Mouse (Mus musculus) heart, adult 9 months (tissue): ENCODE data around the gene Crocc.

Experiments used
- DNase-seq, 2 experiments: peaks; one replicate each; pipeline ENCODE4 v3.0.0; 2022; ENCODE audit warnings: low spot score in 2 of 2

The Crocc gene

GRCm38 (mm10) chr4:141060426-141061301 lies at the start of gene Crocc:
Crocc (minus strand) TSS chr4:141060550.
- DNase-seq, result peak; percentile 97 to 99

DNA sequence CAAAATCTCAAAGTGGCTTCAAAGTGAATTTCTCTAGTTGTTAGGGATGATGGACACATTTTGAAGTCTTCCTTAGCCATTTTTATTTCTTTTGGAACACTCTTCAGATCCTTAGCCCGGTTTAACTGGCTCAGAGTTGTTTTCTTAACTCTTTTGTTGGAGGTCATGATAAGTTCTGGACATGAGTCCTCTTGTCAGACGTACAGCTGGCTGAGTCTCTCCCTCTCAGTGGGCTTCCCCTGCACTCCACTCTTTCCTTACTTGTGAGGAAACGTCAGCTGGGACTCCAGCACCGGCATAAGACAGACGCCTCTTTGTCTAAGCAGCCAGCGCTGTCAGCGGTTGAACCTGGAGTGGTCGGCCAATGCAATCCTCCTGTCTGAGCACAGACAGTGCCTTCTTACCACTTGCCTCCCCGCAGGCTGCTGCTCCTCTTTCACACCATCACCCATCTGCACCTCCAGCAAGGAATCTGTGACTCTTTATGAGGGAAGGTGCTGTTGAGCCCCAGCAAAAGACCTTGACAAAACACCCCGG lies 47.9 kb upstream of the Crocc start:
- DNase-seq, result no peak

GRCm38 (mm10) chr4:141106526-141107183 lies 46.3 kb upstream of the Crocc start:
- no peak for DNase-seq

DNA sequence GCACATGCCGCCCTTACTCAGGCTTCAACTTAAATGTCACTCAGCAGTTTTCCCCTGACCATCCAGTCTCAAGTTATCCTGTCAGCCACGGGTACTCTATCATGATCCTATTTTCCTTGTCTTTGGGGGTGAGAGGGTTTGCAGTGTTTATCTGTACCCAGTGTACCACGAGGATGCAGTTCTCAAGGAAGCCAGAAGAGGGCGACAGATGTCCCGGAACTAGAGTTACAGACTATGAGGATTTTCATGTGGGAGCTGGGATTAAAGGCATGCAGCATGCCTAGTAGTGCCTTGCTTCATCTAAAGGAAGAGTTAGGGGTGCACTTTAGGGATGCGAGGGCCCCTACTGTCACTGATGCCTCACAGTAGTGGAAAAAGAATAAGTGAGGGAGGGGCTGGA lies 41.5 kb upstream of the Crocc start:
- no peak for DNase-seq

DNA sequence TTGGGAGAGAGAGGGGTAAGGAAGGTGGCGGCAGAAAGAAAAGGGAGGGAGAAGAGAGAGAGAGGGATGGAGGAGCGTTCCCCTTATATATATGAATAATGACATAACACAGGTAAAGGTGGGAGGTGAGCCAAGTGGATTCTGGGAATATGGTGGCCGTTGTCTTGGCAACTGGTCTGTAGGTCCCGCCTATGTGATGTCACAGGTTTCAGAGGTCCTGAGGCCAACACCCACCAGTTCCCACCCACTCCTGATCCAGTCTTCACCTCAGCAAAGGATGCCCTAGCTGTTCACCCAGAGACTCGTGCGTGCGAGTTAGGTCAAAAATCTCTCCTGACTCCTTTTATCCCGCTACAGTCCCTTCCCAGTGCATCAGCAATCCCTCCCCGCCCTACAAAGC lies 40.9 kb upstream of the Crocc start:
- no peak for DNase-seq

DNA sequence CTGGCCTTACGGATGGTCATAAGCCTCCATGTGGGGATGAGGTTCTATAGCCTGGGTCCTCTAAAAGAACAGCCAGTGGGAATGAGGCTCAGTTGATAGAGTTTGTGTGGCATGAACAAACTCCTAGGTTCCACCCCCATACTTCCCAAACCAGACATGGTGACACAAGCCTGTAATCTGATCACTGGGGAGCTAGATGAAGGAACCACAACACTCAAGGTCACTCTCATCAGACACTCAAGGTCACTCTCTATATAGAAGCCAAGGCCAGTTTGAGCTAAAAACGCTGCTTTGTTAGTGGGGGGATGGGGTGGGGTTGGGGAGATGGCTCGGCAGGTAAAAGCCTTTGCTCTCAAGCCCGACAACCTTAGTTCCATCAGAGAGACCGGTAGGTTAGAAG lies 39.6 kb upstream of the Crocc start:
- no peak for DNase-seq

DNA sequence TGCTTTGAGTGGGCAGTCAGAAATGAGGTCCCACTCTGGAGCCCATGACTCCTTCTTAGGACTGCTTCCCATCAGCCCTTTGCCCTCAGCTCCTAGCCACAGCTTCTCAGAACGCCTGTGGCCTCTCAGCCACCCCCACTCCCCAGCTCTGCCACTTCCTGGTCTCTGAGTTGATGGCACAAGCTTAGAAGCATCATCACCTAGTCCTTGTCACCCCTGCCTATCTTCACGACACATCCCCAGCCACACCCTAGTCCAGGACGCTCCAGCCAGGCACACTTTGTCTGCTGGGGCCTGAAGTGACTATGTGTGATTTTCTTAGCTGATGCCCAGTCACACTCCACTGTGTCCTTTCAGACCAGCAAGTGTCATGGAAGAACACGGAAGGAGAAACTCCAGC lies 38.6 kb upstream of the Crocc start:
- no peak for DNase-seq

GRCm38 (mm10) chr4:141096710-141097109 lies 36.4 kb upstream of the Crocc start:
- no peak for DNase-seq

- no peak for DNase-seq
Observed at GRCm38 (mm10) chr4:141095016-141095415, 34.7 kb upstream of the Crocc start.

- no peak for DNase-seq
Observed at GRCm38 (mm10) chr4:141088714-141089113, 28.4 kb upstream of the Crocc start.

DNA sequence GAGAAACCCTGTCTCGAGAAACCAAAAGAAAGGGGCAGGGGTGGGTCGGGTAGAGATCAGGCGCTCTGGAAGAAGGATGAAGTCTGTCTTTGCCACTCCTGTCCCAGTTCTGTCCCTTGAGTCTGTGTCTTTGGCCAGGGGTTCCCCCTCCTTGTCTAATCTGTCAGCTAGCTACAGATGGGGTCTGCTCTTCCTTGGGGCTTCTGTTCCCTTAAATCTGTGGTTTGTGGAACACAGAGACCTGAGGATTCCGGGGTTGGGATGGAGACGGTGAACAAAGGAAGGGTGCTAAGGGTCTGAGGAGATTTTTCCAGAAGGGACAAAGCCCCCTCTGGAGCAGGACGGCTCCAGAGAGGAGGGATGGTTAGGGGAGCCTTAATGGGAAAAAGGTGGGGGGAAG lies 27.7 kb upstream of the Crocc start, which contains the start of gene Spata21:
Spata21 (plus strand) TSS at position 301 of the 400 bp plus-strand sequence.
- no peak for DNase-seq

DNA sequence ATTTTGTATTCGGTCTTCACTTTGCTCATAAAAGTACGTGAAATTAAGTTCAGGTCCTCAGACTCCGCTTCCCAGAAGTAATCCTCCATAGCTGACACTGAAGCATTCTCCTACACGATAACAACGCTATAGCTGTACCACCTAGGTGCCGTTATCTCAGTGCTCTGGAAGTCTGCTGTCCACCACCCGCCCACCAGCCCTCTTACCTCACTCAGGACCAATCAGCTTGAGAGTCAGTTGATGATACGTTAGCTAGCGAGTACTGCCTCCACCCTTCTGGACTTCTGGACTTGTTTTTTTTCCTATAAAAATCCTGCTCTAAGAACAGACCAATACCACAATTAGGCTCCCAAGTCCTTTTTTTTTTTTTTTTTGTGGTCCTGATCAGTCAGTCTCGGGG lies 26.5 kb upstream of the Crocc start:
- no peak for DNase-seq

DNA sequence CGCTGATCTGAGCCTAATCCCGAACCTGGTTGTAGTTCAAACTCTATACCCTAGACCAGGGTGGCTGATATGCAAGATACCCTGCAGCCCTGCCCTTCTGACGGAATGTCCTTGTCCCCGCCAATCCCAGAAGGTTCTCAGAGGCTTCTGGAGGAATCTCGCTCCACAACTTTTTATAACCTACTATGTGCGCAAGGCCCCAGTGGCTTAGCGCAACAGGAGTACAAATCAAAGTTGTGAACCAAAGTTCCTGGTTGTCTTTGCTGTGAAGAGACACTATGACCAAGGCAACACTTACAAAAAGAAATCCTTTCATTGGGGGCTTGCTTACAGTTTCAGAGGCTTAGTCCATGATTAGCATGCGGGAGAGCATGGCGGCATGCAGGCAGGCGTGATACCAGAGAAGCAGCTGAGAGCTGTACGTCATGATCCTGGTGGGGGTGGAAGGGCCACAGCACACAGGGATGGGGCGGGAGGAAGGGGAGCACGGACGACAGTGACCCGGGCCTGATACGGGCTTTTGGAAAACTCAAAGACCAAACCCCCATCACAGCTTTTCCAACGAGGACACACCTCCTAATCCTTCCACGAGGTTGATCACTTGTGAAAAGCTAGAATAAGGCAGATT lies 18.3 kb upstream of the Crocc start:
- no peak for DNase-seq

DNA sequence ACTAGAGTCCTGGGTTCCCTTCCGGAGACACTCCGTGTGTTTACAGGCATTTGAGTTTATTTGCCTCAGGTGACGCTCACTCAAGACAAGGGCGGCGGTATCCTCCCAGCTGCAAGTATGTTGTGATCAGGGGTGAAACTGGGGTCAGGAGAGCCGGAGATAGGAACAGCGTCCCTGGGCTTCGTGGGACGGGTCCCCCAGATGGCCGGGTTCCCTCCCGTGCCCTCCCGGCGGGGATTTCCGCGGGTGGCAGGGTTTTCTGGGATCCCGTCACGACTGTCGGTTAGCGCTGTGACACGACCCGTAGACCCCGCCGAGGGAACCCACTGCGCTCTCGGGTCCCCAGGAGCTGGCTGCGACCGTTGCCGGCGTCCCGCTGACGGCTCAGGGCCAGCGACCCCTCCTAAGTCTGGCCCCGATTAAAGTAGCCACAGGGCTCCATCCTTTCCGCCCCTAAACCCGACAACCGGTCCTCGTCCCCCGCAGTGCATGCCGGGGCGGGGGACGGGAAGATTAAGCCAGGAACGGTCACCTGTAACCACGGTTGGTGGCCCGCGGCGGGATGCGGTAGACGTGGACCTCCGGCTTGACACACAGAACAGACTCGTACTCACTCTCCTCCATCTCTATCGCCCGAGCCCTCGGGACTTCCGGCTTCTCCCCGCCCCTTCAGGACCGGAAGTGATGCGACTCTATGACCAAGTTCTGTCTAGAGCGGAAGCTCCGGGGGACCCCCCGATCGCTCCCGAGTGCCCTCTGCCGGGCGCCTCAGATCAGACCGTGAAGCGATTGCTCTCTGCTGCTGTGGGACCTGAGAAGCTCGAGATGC lies 17.5 kb upstream of the Crocc start, which contains the start of gene Necap2:
Necap2 (minus strand) TSS at position 677 of the 829 bp plus-strand sequence.
- DNase-seq, result peak; percentile 94

DNA sequence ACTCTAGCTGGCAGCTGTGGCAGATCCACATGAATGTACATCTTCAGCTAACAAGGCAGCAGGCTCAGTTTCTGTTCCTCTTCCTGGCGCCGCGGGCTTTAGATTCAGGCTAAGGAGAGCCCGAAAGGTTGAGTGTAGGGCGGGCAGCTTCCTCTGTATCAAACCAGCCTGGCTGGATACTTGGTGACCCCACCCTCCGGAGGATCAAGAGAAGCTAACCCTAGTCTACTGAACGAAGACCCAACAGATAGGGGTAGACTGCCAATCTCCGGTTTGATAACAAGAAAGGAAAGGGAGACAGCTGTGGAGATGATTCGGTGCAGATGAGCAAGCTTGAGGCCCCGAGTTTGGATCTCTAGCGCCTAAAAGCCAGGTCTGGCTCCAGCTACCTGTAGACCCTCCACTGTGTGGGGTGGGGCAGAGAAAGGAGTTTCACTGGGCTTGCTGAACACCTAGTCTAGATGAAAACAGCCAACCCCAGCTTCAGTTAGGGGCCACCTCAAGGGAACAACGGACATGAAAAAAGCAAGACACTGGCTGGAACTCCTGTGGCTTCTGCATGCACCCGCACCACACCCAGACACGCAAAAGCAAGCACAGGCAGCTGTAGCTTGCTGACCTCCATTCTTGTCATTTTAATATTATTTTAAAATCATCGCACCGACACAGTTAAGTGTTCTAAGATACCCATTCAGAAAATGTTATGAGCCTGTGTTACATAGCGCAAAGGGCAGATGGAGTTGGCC lies 16.6 kb upstream of the Crocc start:
- DNase-seq, result peak in 1 of 2 experiments; percentile 52

DNA sequence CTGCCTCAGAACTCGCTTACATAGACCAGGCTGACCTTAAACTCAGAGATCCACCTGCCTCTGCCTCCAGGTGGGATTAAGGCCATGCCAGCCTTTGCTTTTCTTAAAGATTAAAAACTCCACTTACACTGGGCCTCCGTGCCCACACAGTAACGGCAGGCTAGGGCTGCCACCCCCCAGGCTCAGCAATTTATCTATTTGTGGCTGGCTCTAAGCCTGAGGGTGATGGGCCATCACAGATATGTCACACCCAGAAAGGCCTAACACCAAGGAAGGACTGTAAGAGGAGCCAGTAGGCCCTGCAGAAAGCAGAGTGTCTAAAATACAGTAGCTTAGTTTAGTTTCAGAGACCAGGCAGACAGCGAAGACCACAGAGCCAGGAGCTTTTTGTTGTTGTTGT lies 13.8 kb upstream of the Crocc start:
- DNase-seq, result no peak

DNA sequence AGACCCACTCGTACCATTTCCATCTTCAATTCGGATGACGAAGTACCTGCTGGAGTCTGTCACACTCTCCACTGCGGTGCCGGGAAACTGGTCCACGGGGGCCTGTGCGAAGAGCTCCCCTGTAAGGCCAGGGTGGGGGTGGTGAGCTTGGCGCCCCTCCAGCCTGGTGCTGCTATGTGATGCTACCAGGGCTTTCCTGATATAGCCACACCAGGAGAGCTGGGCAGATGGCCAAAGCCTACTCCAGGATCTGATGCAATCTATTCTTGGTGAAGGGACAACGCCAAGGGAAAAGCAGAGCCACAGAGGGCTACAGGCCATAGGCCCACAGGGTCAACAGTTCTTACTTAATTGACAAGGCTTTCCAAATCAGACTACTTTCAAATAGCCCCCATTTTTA lies 13.3 kb upstream of the Crocc start:
- peak; percentile 62 to 80 for DNase-seq

- DNase-seq, result no peak
Observed at GRCm38 (mm10) chr4:141072502-141072901, 12.2 kb upstream of the Crocc start.

DNA sequence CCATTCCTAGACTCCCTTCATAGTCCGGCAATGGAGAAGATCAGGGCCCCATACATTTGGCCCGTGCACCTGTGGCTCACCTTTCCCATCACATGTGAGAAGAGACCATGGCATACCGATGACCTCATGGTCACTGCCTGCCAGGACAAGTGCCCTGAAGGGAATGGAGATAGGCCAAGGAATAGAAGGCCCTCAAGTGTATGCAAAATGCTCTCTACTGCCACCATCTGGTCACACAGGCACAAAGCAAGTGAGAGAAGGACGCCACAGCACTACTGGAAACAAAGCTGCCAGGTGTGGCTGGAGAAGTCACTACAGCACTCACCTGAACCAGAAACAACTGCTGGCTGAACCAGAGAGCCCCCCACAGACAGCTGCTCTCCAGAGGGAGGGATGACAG lies 9.4 kb upstream of the Crocc start:
- DNase-seq, result peak in 1 of 2 experiments; percentile 48

DNA sequence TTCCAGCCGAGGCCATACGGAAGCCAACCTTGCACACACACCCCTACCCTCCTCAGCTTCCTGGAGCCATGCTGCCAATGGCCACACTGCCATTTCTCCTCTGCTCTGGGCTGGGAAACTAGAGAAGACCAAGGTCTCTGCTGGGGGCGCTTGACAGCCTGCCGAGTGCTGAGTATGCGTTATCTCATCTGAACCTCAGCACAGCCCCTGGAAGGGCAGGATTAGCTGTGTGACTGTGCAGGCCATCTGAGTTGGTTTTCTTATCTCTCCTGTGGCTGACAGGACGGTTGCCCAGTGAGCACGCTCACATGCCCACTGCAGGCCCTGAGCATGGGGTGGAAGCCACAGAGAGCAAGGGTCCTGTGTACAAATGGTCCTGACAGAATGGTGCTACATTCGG lies 8.3 kb upstream of the Crocc start:
- DNase-seq, result no peak
